Mouse (Mus musculus) monocyte, adult 5-6 weeks (primary cell): ENCODE data around the gene Poc1b. TPM values are rescaled to one million over a fixed set of nuclear protein-coding genes. Genes with fewer than 3 reads are reported as not detected.
"Not testable (repeated sequence)": the region's sequence is repeated elsewhere in the genome, so short reads cannot be mapped to it uniquely, and the experiment has no call there.

Experiments used
- ATAC-seq: fragments of 153-309, 156-312 bp; replicated peaks from 2 replicates; pipeline ENCODE4 v1.8.0; 2017; ENCODE audit warnings: mild to moderate bottlenecking; ENCODE audit not compliant: low TSS enrichment, insufficient number of reproducible peaks, severe bottlenecking, poor library complexity, low FRiP score
- total RNA-seq: library from RNA; stranded (forward); fragments of 200-1000, 200-491, 200-594 nt; gene quantifications from 3 replicates; pipeline ENCODE4 v1.2.3, GENCODE M21; 2017

Gene Poc1b
- total RNA-seq, 1 experiment from 2014 or later: 11.2 TPM

GRCm38 (mm10) chr10:99204553-99204952, 97.7 kb downstream of the Poc1b start:
- ATAC-seq: peak; percentile 85

- no peak for ATAC-seq
Observed at GRCm38 (mm10) chr10:99207121-99207520, 100.3 kb downstream of the Poc1b start.

- no peak for ATAC-seq
Observed at GRCm38 (mm10) chr10:99209146-99209800, 102.4 kb downstream of the Poc1b start.

GRCm38 (mm10) chr10:99211021-99211420, 104.2 kb downstream of the Poc1b start:
- no peak for ATAC-seq

- ATAC-seq: peak; percentile 86
Observed at GRCm38 (mm10) chr10:99211503-99212265, 104.8 kb downstream of the Poc1b start.

GRCm38 (mm10) chr10:99214421-99215299, 107.8 kb downstream of the Poc1b start:
- ATAC-seq: no peak

- ATAC-seq: not testable (repeated sequence)
Observed at GRCm38 (mm10) chr10:99216570-99216969, 109.7 kb downstream of the Poc1b start.

GRCm38 (mm10) chr10:99221540-99221939, 114.7 kb downstream of the Poc1b start:
- ATAC-seq: no peak

- no peak for ATAC-seq
Observed at GRCm38 (mm10) chr10:99222726-99223125, 115.9 kb downstream of the Poc1b start.

GRCm38 (mm10) chr10:99224218-99224617, 117.4 kb downstream of the Poc1b start:
- no peak for ATAC-seq

GRCm38 (mm10) chr10:99226782-99227181, 119.9 kb downstream of the Poc1b start:
- ATAC-seq: no peak

- ATAC-seq: peak; percentile 24; the same call in 1 of the 2 replicates
Observed at GRCm38 (mm10) chr10:99227968-99228864, 121.4 kb downstream of the Poc1b start.

GRCm38 (mm10) chr10:99229031-99229684, 122.3 kb downstream of the Poc1b start:
- ATAC-seq: no peak

- 0 out of 2 replicates have a peak, but pooled peaks have one; percentile 44 for ATAC-seq
Observed at GRCm38 (mm10) chr10:99232518-99233227, 125.8 kb downstream of the Poc1b start.

GRCm38 (mm10) chr10:99234336-99234735, 127.5 kb downstream of the Poc1b start:
- ATAC-seq: no peak

GRCm38 (mm10) chr10:99235081-99235480, 128.2 kb downstream of the Poc1b start:
- no peak for ATAC-seq

- no peak for ATAC-seq
Observed at GRCm38 (mm10) chr10:99237205-99237832, 130.5 kb downstream of the Poc1b start.
